Mouse (Mus musculus): ENCODE measurements around the gene Hsd3b1.

DNA sequence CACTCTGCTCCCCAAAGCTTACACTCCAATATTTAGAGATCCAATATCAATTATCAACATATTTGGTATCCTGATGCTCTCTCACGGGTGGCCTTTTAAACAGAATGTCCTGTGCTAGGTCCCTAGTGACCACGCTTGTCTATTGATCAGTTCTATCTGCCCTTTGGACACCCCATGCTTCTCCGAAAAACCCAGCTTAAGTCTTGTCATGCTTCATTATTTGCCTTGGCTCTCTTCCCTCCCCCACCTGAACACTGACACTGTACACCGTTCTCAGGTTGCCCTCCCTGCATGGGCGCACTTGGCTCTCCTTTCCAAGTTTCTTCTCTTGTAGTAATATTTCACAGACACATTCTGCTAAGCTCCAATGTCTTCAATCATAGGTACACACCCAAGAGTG is 9.3 kb downstream of the Hsd3b1 start:
- TF ChIP-seq CTCF (IDR thresholded peaks at IDR 0.05; ENCODE audit: low read depth) (no peak), EP300 (IDR thresholded peaks at IDR 0.05; ENCODE audit: low read depth) (no peak)

All from liver, embryonic 14.5 days (tissue).